Mouse (Mus musculus): ENCODE results near the gene Camta2.
A peak's percentile ranks its signal among the peaks of the same experiment; 100 is the strongest.

Gene Camta2

DNA sequence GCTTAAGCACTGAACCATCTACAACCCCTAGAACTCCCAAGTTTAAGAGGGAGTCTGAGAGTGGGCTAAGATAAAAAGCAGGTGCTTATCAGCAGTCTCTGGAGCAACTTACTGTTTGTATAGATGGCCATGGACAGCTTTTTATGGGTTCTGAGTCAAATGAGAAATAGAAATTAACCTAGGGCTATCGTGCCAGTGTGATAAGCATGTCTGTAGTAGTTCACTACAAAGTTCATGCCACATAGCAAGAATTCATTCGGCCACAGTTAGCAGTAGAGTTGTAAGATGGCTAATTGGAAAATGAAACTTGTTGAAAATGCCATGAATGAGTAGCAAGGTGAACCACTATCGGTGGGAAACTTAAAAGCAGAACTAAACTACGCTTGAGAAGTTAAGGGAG lies 39.4 kb downstream of the Camta2 start:
- no peak for DNase-seq (ENCODE audit: low spot score in 2 of 2)

DNA sequence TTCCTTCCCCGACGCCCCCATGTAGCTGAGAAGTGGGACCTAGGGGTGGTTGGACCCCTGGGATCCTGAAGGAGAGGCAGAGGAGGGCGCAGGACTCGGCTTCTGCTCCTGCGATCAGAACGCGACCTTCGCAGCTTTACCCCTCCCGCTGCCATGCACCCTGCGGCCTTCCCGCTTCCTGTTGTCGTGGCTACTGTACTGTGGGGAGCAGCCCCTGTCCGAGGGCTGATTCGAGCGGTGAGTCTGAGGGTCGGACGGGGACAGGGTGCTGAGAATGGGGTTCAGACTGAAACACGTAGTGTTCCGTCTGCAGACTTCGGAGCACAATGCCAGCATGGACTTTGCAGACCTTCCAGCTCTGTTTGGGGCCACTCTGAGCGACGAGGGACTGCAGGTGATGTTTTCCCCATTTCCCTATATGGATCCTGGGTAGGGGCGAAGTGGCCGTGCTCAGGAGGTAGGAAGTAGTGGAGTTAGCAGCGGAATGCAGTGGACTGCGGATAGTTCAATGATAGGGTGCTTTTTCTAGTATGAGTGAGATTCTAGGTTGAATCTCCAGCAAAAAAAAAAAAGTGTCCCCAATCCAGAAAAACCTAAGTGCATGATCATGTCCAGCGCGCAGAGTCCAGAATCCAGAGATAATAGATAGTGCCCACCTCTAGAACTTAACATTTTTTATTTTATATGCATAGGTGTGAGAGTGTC lies 40.0 kb downstream of the Camta2 start:
- DNase-seq (ENCODE audit: low spot score in 2 of 2) = peak; percentile 69 to 75

DNA sequence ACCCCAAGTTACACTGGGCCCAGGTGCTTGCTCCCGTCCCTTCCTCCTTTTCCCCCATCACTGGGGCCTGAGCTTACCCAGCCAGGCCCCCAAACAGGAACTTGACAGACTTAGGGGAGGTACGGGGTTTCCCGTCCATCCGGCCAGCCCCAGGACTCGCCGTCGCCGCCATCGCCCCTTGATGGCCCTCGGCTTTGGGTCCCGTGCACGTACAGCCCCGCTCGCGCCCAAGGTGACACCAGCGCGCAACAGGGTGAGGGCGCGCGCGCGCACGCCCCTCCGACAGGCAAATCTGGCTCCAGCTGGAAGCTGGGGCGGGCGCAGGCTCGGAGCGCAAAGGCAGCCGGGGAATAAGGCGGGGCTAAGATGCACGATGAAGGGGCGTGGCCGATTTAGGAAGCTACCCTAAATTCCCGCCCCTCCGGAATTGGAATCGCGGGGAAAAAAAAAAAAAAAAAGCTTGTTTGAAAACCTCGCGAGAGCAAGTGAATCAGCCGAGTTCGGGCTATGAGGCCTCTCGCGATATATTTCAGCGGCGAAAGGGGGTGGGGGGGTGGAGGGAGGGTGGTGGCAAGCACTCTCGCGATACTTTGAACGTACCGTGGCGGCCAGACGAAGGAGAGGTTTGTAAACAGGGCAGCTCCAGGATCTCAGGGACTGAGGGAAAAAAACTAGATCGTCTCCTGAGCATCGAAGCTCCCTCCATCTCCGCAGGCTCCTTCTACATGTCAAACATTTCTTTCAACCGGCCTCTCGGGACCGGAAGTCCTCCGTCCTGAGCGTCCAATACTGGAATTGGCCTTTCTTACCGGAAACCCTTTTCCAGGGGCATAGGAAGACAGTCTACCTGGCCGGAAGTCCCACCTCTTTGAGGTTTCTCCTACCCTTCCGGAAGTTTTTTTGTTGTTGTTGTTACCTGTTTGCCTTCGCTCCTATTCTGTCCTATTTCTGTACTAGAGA lies 40.9 kb downstream of the Camta2 start, which contains the start of the genes Rnf167 and Slc25a11:
TSS of gene Rnf167 (plus strand) at position 545 of the 960 bp plus-strand sequence.
TSS of gene Slc25a11 (minus strand) at position 789 of the 960 bp plus-strand sequence.
- DNase-seq (ENCODE audit: low spot score in 2 of 2) = peak; percentile 91 to 98

DNA sequence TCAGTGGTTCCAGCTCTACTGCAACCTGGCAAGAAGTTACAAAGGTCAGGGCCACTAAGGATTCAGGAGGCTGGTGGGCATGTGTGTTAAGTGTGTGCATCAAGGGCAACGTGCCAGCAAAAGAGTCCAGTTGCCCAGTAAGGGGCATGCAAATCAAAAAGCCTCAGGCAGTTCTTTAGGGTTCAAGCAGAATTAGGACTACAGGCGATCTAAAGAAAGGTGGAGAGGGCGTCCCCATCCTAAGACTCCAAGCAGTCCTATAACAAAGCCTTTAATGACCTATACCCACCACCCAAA lies 41.7 kb downstream of the Camta2 start:
- no peak for DNase-seq (ENCODE audit: low spot score in 2 of 2)

- DNase-seq (ENCODE audit: low spot score in 2 of 2) = no peak
These were observed 42.2 kb downstream of the Camta2 start for GRCm38 (mm10) chr11:70645461-70646258.

- no peak for DNase-seq (ENCODE audit: low spot score in 2 of 2)
These were observed 43.3 kb downstream of the Camta2 start for GRCm38 (mm10) chr11:70644564-70645103.

- DNase-seq (ENCODE audit: low spot score in 2 of 2) = no peak
These were observed 44.9 kb downstream of the Camta2 start for GRCm38 (mm10) chr11:70643051-70643450.

GRCm38 (mm10) chr11:70641241-70641640 lies 46.7 kb downstream of the Camta2 start:
- DNase-seq (ENCODE audit: low spot score in 2 of 2) = no peak

GRCm38 (mm10) chr11:70639976-70640375 lies 47.9 kb downstream of the Camta2 start:
- no peak for DNase-seq (ENCODE audit: low spot score in 2 of 2)

- DNase-seq (ENCODE audit: low spot score in 2 of 2) = no peak
These were observed 49.1 kb downstream of the Camta2 start, which contains the start of gene Gp1ba for GRCm38 (mm10) chr11:70638714-70639278. Gene Gp1ba (plus strand): TSS chr11:70639122.

GRCm38 (mm10) chr11:70638293-70638692 lies 49.6 kb downstream of the Camta2 start:
- DNase-seq (ENCODE audit: low spot score in 2 of 2) = no peak

GRCm38 (mm10) chr11:70637764-70638163 lies 50.1 kb downstream of the Camta2 start:
- DNase-seq (ENCODE audit: low spot score in 2 of 2) = no peak

GRCm38 (mm10) chr11:70635601-70636000 lies 52.3 kb downstream of the Camta2 start:
- no peak for DNase-seq (ENCODE audit: low spot score in 2 of 2)

DNA sequence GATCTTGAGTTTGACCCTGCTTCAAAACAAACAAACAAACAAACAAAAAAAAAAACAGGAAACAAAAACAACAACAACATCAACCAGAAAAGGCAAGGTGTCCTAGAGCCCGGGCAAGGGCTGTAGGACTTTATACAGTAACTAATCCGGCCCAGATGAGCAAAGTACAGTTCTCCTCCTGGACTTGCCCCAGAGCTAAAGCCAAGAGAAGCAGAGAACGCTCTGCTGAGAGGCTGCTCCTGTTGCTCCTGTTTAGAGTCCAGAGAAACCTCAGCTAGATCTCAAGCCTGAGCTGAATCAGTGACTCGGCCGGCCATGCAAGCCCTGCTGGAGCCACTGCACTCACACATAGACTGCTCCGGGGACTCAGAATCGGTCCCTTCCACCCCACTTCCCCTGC lies 57.8 kb downstream of the Camta2 start:
- DNase-seq (ENCODE audit: low spot score in 2 of 2) = no peak

DNA sequence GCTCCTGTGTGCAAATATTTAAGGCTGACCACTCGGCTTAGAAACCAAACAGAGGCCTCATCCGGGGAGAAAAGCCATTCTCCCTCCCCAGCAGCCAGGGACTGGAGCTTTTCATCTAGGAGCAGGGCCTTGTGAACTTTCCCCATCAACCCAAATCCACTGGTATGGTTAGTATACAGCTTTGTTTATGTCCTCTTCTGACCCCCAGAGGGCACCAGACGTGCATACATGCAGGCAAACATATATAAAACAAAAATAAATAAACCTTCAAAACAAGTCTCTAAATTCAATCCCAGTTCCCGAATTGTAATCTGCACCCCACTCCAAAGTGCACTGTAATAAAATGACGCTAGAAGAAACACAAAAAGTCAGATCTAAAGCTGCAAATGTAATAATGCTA lies 58.3 kb downstream of the Camta2 start:
- DNase-seq (ENCODE audit: low spot score in 2 of 2) = peak in 1 of 2 experiments; percentile 61

DNA sequence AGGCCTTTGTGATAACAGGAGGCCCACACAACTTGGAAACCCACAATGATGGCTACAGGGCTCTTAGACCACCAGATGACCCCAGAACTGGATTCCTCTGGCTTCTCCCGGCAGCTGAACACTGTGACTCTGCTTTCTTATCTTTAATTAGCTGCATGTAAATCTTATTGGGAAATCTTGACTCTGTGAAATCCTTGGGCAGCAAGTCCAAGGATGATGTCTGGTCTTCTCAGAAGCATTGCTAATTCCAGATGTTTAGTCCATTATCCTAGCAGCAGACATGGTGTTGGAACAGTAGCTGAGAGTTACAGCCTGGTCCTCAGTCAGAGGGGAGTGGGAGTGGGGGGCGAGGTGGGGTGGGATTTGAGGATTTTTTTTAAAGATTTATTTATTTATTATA lies 59.5 kb downstream of the Camta2 start:
- DNase-seq (ENCODE audit: low spot score in 2 of 2) = no peak

DNA sequence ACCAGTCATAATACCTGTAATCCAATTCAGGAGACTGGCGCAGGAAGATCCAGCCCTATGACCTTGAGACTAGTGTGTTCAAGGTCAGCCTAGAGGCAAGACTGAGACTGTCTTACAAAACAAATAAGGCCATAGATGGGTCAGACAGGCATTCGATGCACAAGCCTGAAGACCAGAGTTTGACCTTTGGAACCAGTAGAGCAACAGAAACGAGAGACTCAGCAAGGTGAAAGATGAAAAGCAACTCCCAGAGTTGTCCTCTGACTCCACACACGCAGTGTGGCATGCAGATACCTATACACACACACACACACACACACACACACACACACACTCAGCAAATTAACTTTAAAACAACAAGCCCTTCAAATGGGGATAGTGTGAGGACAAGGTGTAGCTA lies 61.0 kb downstream of the Camta2 start:
- no peak for DNase-seq (ENCODE audit: low spot score in 2 of 2)

GRCm38 (mm10) chr11:70625473-70625872 lies 62.4 kb downstream of the Camta2 start:
- peak; percentile 49 to 83 for DNase-seq (ENCODE audit: low spot score in 2 of 2)

GRCm38 (mm10) chr11:70623053-70623742 lies 64.7 kb downstream of the Camta2 start:
- DNase-seq (ENCODE audit: low spot score in 2 of 2) = no peak

- no peak for DNase-seq (ENCODE audit: low spot score in 2 of 2)
These were observed 65.7 kb downstream of the Camta2 start for GRCm38 (mm10) chr11:70621972-70622814.

All from spleen, postnatal 10 days (tissue).